Mouse (Mus musculus): ENCODE results near the gene Cracr2b.
A peak's percentile ranks its signal among the peaks of the same experiment; 100 is the strongest.

Gene Cracr2b

GRCm38 (mm10) chr7:141460391-141461113, at the start of gene Cracr2b:
Gene Cracr2b, plus strand, starts transcription at chr7:141461094.
- peak; percentile 32 for DNase-seq

- no peak for DNase-seq
Measured at GRCm38 (mm10) chr7:141411667-141412066, 49.2 kb upstream of the Cracr2b start.

GRCm38 (mm10) chr7:141413331-141413730, 47.6 kb upstream of the Cracr2b start:
- no peak for DNase-seq

GRCm38 (mm10) chr7:141413809-141414584, 46.9 kb upstream of the Cracr2b start, which contains the start of gene Gatd1:
Gene Gatd1, minus strand, starts transcription at chr7:141414136.
- peak; percentile 100 for DNase-seq

- no peak for DNase-seq
Measured at GRCm38 (mm10) chr7:141416144-141416841, 44.6 kb upstream of the Cracr2b start.

GRCm38 (mm10) chr7:141417731-141418681, 42.9 kb upstream of the Cracr2b start:
- no peak for DNase-seq

- DNase-seq: peak; percentile 79
Measured at GRCm38 (mm10) chr7:141418970-141419369, 41.9 kb upstream of the Cracr2b start.

- DNase-seq: no peak
Measured at GRCm38 (mm10) chr7:141420030-141420702, 40.7 kb upstream of the Cracr2b start.

- no peak for DNase-seq
Measured at GRCm38 (mm10) chr7:141423811-141424210, 37.1 kb upstream of the Cracr2b start.

GRCm38 (mm10) chr7:141426948-141427730, 33.8 kb upstream of the Cracr2b start:
- DNase-seq: no peak

- DNase-seq: no peak
Measured at GRCm38 (mm10) chr7:141428701-141429100, 32.2 kb upstream of the Cracr2b start.

- DNase-seq: peak; percentile 62
Measured at GRCm38 (mm10) chr7:141429310-141429709, 31.6 kb upstream of the Cracr2b start, which contains the start of gene Cend1. Gene Cend1, minus strand, starts transcription at chr7:141429491.

GRCm38 (mm10) chr7:141429840-141430584, 30.9 kb upstream of the Cracr2b start:
- DNase-seq: no peak

- DNase-seq: no peak
Measured at GRCm38 (mm10) chr7:141430585-141431240, 30.2 kb upstream of the Cracr2b start.

GRCm38 (mm10) chr7:141431434-141432185, 29.3 kb upstream of the Cracr2b start:
- DNase-seq: no peak

GRCm38 (mm10) chr7:141432186-141432611, 28.7 kb upstream of the Cracr2b start:
- DNase-seq: no peak

- DNase-seq: peak; percentile 57
Measured at GRCm38 (mm10) chr7:141432741-141433516, 28.0 kb upstream of the Cracr2b start.
